Mouse (Mus musculus): Measurements from ENCODE around the gene Phf6. TPM values are rescaled to one million over a fixed set of nuclear protein-coding genes. Genes with fewer than 3 reads are reported as not detected.
A peak's percentile ranks its signal among the peaks of the same experiment; 100 is the strongest.
"Not testable (repeated sequence)": the region's sequence is repeated elsewhere in the genome, so short reads cannot be mapped to it uniquely, and the experiment has no call there.

The Phf6 gene
- total RNA-seq, 2 experiments from 2014 or later, result 35.3 to 42.8 TPM

- peak; percentile 43; the same call in 1 of the 2 replicates for ATAC-seq (replicated peaks; ENCODE audit: poor library complexity)
Observed at GRCm38 (mm10) chrX:52972680-52973079, 60.6 kb downstream of the Phf6 start.

GRCm38 (mm10) chrX:52978576-52978975 lies 66.5 kb downstream of the Phf6 start:
- no peak for ATAC-seq (replicated peaks; ENCODE audit: poor library complexity)

GRCm38 (mm10) chrX:52981378-52981777 lies 69.3 kb downstream of the Phf6 start:
- no peak for ATAC-seq (replicated peaks; ENCODE audit: poor library complexity)

GRCm38 (mm10) chrX:52987905-52988783 lies 76.1 kb downstream of the Phf6 start, which contains the start of gene Hprt:
Hprt (plus strand) TSS chrX:52988137.
- ATAC-seq (replicated peaks; ENCODE audit: poor library complexity), result peak; percentile 97

GRCm38 (mm10) chrX:52994726-52995125 lies 82.7 kb downstream of the Phf6 start:
- not testable (repeated sequence) for ATAC-seq (replicated peaks; ENCODE audit: poor library complexity)

- ATAC-seq (replicated peaks; ENCODE audit: poor library complexity), result not testable (repeated sequence)
Observed at GRCm38 (mm10) chrX:53004887-53005286, 92.8 kb downstream of the Phf6 start.

- peak; percentile 87 for ATAC-seq (replicated peaks; ENCODE audit: poor library complexity)
Observed at GRCm38 (mm10) chrX:53006062-53006461, 94.0 kb downstream of the Phf6 start.

Other genes with a start within 250 kb of the Phf6 start
- gene Ccdc160, start 121.1 kb upstream of the Phf6 start, total RNA-seq (2015), result not detected in 2 replicates
- gene Ccdc160, start 121.1 kb upstream of the Phf6 start, total RNA-seq (2017), result not detected in 2 replicates
- 392 and 418 TPM in 2 replicates for gene Hprt, start 75.9 kb downstream of the Phf6 start, total RNA-seq (2015)
- 395 and 396 TPM in 2 replicates for gene Hprt, start 75.9 kb downstream of the Phf6 start, total RNA-seq (2017)

All from megakaryocyte progenitor cell, adult 5-6 weeks (primary cell).